Mouse (Mus musculus) G1E (cell line): ENCODE measurements around the gene Stxbp3. TPM values are rescaled to one million over a fixed set of nuclear protein-coding genes. Genes with fewer than 3 reads are reported as not detected.

Experiments
- ATAC-seq: 2 replicates; pipeline ENCODE4 v1.8.0; 2016; ENCODE audit warnings: mild to moderate bottlenecking; ENCODE audit not compliant: insufficient number of reproducible peaks, poor library complexity, low FRiP score, severe bottlenecking; ENCODE audit errors: extremely low read depth
- DNase-seq: peaks from one replicate; pipeline ENCODE4 v3.0.0; 2012; ENCODE audit warnings: low spot score
- H3K27me3 ChIP-seq: 2 replicates; pipeline ENCODE4 v1.6.1; 2012; ENCODE audit warnings: mild to moderate bottlenecking, low read length, inconsistent platforms; ENCODE audit not compliant: insufficient read depth
- H3K36me3 ChIP-seq: replicated peaks from 2 replicates; pipeline ENCODE3; 2012; ENCODE audit warnings: mild to moderate bottlenecking, inconsistent platforms
- H3K4me1 ChIP-seq: 2 replicates; pipeline ENCODE4 v1.6.1; 2012; ENCODE audit warnings: low read depth, low read length, inconsistent platforms, mixed read lengths; ENCODE audit not compliant: insufficient read depth
- H3K4me3 ChIP-seq: 2 replicates; pipeline ENCODE4 v1.5.1; 2012; ENCODE audit warnings: low read depth, mild to moderate bottlenecking, inconsistent platforms, low read length, moderate library complexity, mixed read lengths
- H3K9me3 ChIP-seq: replicated peaks from 2 replicates; pipeline ENCODE4 v1.6.1; 2012; ENCODE audit warnings: inconsistent platforms
- CTCF ChIP-seq: IDR thresholded peaks from 2 replicates; pipeline ENCODE4 v1.5.1; 2012; ENCODE audit warnings: low read depth, low read length, inconsistent platforms, mixed read lengths
- GATA1 ChIP-seq: IDR thresholded peaks from 2 replicates; pipeline ENCODE4 v1.6.1; 2012; ENCODE audit warnings: borderline replicate concordance, low read length, inconsistent platforms, mixed read lengths
- GATA2 ChIP-seq: IDR thresholded peaks from 2 replicates; pipeline ENCODE4 v1.6.1; 2012; ENCODE audit warnings: low read depth, low read length, inconsistent platforms, borderline replicate concordance
- POLR2AphosphoS5 ChIP-seq: IDR thresholded peaks from 2 replicates; pipeline ENCODE4 v1.6.1; 2012; ENCODE audit warnings: low read depth, low read length, inconsistent platforms; ENCODE audit not compliant: insufficient replicate concordance
- TAL1 ChIP-seq: conservative IDR thresholded peaks from 2 replicates; pipeline ENCODE4 v1.6.1; 2012; ENCODE audit warnings: low read depth, low read length, inconsistent platforms, mixed read lengths
- polyA plus RNA-seq: library from polyadenylated mRNA; stranded (reverse); fragments of >175 nt; gene quantifications from 2 replicates; pipeline ENCODE4 v1.2.3, GENCODE M21; 2012
- total RNA-seq, 2 experiments: library from RNA; stranded (forward) in 1 of 2; stranded (reverse) in 1 of 2; fragments of 200-1000 nt in 1 of 2; fragments of >200 nt in 1 of 2; fragmentation: Nextera tagmentation in 1 of 2; gene quantifications; 2 replicates each; pipeline ENCODE4 v1.2.3; 2014 to 2017

Stxbp3 gene
- total and polyA plus RNA-seq, 3 experiments: 9.4 to 35.6 (median 27.9) TPM

DNA sequence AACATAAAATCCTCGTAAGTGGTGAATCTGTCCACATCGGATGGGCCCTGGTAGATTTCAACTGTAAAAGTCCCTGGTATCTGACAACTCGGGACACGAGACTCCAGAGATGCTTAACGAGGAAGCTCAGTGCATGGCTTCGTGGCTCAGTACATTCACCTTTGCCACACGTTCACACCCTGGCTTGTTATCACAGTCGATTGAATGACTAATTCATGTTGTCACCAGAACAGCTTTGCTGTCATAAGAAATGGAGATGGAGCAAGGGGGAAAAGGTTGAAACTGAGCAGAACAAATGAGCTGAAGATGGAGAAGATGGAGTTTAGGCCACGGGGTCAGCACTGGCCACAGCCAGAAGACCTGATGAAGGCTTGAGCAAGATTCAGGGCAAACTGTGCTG, 82.8 kb downstream of the Stxbp3 start:
- no peaks in the 10 kb centered on the region; the same call in 1 of the 2 replicates for H3K4me1 ChIP-seq
- H3K9me3 ChIP-seq: no peaks in the 10 kb centered on the region
- TF ChIP-seq GATA1 (no peak), GATA2 (no peak), CTCF (no peak), TAL1 (no peak), POLR2AphosphoS5 (no peak)
- no peak for DNase-seq
- H3K4me3 ChIP-seq: no peak overlapping the region
- no peaks in the 10 kb centered on the region for H3K36me3 ChIP-seq
- peaks cover 20% of the 10 kb centered on the region for H3K27me3 ChIP-seq
- no peak for ATAC-seq

DNA sequence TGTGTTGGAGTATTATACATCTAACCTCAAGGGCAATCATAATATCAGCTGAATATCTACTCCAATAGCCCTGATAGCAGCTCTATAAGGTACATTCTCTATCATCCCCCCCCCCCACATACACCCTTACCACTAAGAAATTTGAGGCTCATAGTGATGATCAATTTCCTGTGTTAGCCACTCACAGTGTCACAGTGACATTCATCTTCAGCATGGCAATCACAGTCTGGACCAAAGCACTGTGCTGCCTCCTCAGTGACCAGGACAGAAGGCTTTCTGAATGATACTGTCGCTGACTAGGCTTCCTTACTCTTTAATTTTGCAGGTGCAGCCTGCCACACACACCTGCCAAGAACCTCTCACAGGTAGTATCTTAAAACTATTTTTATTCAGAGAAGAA, 84.2 kb downstream of the Stxbp3 start:
- no peaks in the 10 kb centered on the region for H3K36me3 ChIP-seq

DNA sequence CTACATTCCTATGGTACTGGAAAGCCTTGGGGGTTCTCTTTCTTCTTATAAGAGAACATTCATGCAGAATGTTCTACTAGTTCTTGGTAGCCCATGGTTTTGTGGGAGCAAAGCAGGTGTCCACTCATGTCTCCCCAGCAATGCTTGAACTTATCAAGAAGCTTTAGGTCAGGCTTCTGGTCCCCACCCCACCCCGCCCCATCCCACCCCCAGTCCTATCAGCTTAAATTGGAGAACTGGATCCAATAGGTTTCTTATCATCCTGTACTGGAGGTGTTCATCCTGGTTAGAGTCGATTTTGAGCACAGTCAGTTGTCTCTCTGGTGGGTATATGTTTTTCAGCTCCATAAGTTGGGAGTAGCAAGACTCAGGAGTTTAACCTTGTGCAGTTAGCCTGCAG, 84.8 kb downstream of the Stxbp3 start:
- Histone ChIP-seq H3K27me3 (peaks cover 13% of the 10 kb centered on the region), H3K4me3 (no peak overlapping the region), H3K9me3 (no peaks in the 10 kb centered on the region), H3K36me3 (no peaks in the 10 kb centered on the region), H3K4me1 (peaks cover 5% of the 10 kb centered on the region; the same call in 1 of the 2 replicates)
- TF ChIP-seq POLR2AphosphoS5 (no peak), GATA2 (no peak), GATA1 (no peak), TAL1 (no peak), CTCF (no peak)
- DNase-seq: no peak
- no peak for ATAC-seq

More for the DNA sequence above, 84.2 kb downstream of the Stxbp3 start:
- DNase-seq (no peak), ATAC-seq (no peak)
- Histone ChIP-seq H3K4me3 (no peak overlapping the region), H3K27me3 (peaks cover 13% of the 10 kb centered on the region), H3K4me1 (peaks cover 5% of the 10 kb centered on the region; the same call in 1 of the 2 replicates), H3K9me3 (no peaks in the 10 kb centered on the region)
- TF ChIP-seq GATA1 (no peak), POLR2AphosphoS5 (no peak), GATA2 (no peak), TAL1 (no peak), CTCF (no peak)

DNA sequence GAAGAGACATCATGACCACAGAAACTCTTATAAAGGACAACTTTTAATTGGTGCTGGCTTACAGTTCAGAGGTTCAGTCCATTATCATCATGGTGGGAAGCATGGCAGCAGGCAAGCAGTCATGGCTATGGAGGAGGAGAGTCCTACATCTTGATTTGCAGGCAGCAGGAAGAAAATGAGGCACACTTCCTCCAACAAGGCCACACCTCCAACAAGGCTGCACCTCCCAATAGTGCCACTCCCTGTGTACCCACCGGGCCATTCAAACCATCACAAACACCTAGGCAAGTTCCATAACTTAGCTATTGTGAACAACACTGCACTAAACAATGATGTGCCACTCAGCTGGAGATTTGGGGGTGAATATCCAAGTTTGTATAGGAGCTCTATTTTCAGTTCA, 85.8 kb downstream of the Stxbp3 start:
- ATAC-seq (no peak), DNase-seq (no peak)
- Histone ChIP-seq H3K4me3 (no peak overlapping the region), H3K4me1 (peaks cover 8% of the 10 kb centered on the region; the same call in 1 of the 2 replicates), H3K27me3 (peaks cover 13% of the 10 kb centered on the region), H3K9me3 (no peaks in the 10 kb centered on the region), H3K36me3 (no peaks in the 10 kb centered on the region)
- TF ChIP-seq CTCF (no peak), GATA1 (no peak), GATA2 (no peak), POLR2AphosphoS5 (no peak), TAL1 (no peak)

DNA sequence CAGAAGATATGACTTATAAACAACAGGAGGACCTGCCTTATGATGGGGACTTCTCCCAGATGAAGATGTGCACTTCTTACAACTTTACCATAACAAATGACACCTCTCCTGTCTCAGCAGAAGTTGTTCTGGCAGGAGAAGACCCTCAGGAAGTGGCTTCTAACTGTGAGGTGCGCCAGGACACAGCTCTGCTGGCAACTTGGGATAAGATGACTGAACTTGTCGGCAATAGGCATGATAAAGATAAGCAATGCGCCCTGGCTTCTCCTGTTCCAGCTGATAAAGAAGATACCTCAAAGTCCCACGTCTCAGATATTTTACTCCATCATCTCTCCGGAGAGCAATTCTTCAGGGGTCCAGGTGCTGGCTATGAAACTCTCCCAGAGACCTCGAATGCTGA, 88.6 kb downstream of the Stxbp3 start:
- H3K4me3 ChIP-seq: no peak overlapping the region

DNA sequence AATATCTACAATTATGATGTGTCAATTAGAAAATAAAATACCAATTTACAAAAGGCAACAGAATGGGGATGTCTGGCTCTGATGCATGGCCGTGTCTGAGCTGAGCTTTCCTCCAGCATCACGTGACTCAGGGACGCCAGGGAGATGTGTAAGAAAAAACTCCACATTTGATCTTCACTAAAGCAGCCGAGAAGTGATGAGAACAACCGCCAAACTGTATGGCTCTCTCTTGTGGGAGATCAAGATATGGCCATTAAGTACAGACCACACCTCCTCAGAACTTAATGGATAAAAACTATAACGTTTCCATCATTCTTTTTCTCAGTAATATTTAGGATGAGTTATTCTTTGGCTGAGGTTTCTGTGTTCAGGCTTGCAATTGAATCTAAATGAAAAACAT, 89.3 kb downstream of the Stxbp3 start:
- no peaks in the 10 kb centered on the region for H3K9me3 ChIP-seq
- no peak overlapping the region for H3K4me3 ChIP-seq
- DNase-seq (no peak), ATAC-seq (no peak; the same call in 1 of the 2 replicates)
- peaks cover 6% of the 10 kb centered on the region for H3K27me3 ChIP-seq
- no peaks in the 10 kb centered on the region for H3K36me3 ChIP-seq
- peaks cover 8% of the 10 kb centered on the region; the same call in 1 of the 2 replicates for H3K4me1 ChIP-seq
- TF ChIP-seq CTCF (no peak), POLR2AphosphoS5 (no peak), TAL1 (no peak), GATA1 (no peak), GATA2 (no peak)

More for the DNA sequence above, 88.6 kb downstream of the Stxbp3 start:
- no peaks in the 10 kb centered on the region for H3K9me3 ChIP-seq
- TF ChIP-seq POLR2AphosphoS5 (no peak), CTCF (no peak), GATA1 (no peak), TAL1 (no peak), GATA2 (no peak)
- DNase-seq (no peak), ATAC-seq (no peak)
- H3K27me3 ChIP-seq: peaks cover 4% of the 10 kb centered on the region
- H3K36me3 ChIP-seq: no peaks in the 10 kb centered on the region
- peaks cover 8% of the 10 kb centered on the region; the same call in 1 of the 2 replicates for H3K4me1 ChIP-seq

DNA sequence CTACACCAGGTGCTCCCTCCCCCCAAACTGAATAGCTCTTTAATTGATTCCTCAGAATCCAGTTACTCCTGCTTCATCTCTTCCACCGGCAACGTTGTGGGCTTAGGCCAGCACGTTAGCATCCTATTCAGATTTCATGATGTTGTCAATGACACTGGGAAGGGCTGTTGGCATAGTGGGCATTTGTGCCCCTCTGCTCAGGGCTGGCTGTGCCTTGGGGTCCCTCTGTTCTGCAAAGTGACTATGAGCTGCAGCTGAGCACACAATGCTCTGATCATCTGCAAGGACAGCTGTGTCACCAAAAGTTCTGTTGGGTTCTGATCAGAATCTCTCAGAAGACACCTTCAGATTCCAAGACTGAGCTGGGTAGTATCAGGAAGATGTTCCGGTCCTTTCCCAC, 96.3 kb downstream of the Stxbp3 start:
- TF ChIP-seq GATA2: no peak
- no peak for TF ChIP-seq POLR2AphosphoS5
- TF ChIP-seq CTCF: no peak
- no peak for TF ChIP-seq GATA1
- TF ChIP-seq TAL1: no peak
- DNase-seq (no peak), ATAC-seq (no peak)
- no peak overlapping the region for H3K4me3 ChIP-seq
- no peaks in the 10 kb centered on the region for H3K36me3 ChIP-seq
- H3K9me3 ChIP-seq: no peaks in the 10 kb centered on the region
- H3K4me1 ChIP-seq: no peaks in the 10 kb centered on the region; the same call in 1 of the 2 replicates
- peaks cover 3% of the 10 kb centered on the region for H3K27me3 ChIP-seq

Other genes with a start within 250 kb of the Stxbp3 start
- 4.4 and 7.6 TPM in 2 replicates for gene Wdr47, start 249.2 kb downstream of the Stxbp3 start, total RNA-seq (2014; fragmentation: Nextera tagmentation)
- gene Wdr47, start 249.2 kb downstream of the Stxbp3 start, total RNA-seq (2017): 10.3 and 11.2 TPM in 2 replicates
- gene Wdr47, start 249.2 kb downstream of the Stxbp3 start, polyA plus RNA-seq: 1.2 and 1.6 TPM in 2 replicates
- 41.6 and 42.9 TPM in 2 replicates for gene Clcc1, start 186.6 kb downstream of the Stxbp3 start, total RNA-seq (2014; fragmentation: Nextera tagmentation)
- 82.2 and 87.6 TPM in 2 replicates for gene Clcc1, start 186.6 kb downstream of the Stxbp3 start, total RNA-seq (2017)
- gene Clcc1, start 186.6 kb downstream of the Stxbp3 start, polyA plus RNA-seq: 10.5 and 14.0 TPM in 2 replicates
- gene Gpsm2, start 118.2 kb downstream of the Stxbp3 start, total RNA-seq (2014; fragmentation: Nextera tagmentation): 38.2 and 47.9 TPM in 2 replicates
- 27.5 and 32.5 TPM in 2 replicates for gene Gpsm2, start 118.2 kb downstream of the Stxbp3 start, total RNA-seq (2017)
- 5.3 and 12.1 TPM in 2 replicates for gene Gpsm2, start 118.2 kb downstream of the Stxbp3 start, polyA plus RNA-seq
- gene Aknad1, start 100.9 kb downstream of the Stxbp3 start, total RNA-seq (2014; fragmentation: Nextera tagmentation): not detected in 2 replicates
- gene Aknad1, start 100.9 kb downstream of the Stxbp3 start, total RNA-seq (2017): 0.11 TPM in 1 of 2 replicates, not detected in the other
- not detected in 2 replicates for gene Aknad1, start 100.9 kb downstream of the Stxbp3 start, polyA plus RNA-seq
- not detected in 2 replicates for gene Fndc7, start 49.5 kb upstream of the Stxbp3 start, total RNA-seq (2014; fragmentation: Nextera tagmentation)
- gene Fndc7, start 49.5 kb upstream of the Stxbp3 start, total RNA-seq (2017): 0.16 and 0.17 TPM in 2 replicates
- not detected in 2 replicates for gene Fndc7, start 49.5 kb upstream of the Stxbp3 start, polyA plus RNA-seq
- 216 and 235 TPM in 2 replicates for gene Prpf38b, start 71.2 kb upstream of the Stxbp3 start, total RNA-seq (2014; fragmentation: Nextera tagmentation)
- 151 and 226 TPM in 2 replicates for gene Prpf38b, start 71.2 kb upstream of the Stxbp3 start, total RNA-seq (2017)
- gene Prpf38b, start 71.2 kb upstream of the Stxbp3 start, polyA plus RNA-seq: 117 and 122 TPM in 2 replicates
- not detected in 2 replicates for gene Henmt1, start 99.3 kb upstream of the Stxbp3 start, total RNA-seq (2014; fragmentation: Nextera tagmentation)
- gene Henmt1, start 99.3 kb upstream of the Stxbp3 start, total RNA-seq (2017): 0.06 and 0.22 TPM in 2 replicates
- gene Henmt1, start 99.3 kb upstream of the Stxbp3 start, polyA plus RNA-seq: not detected in 2 replicates
- not detected in 2 replicates for gene Gm9857, start 99.9 kb upstream of the Stxbp3 start, total RNA-seq (2014; fragmentation: Nextera tagmentation)
- gene Gm9857, start 99.9 kb upstream of the Stxbp3 start, total RNA-seq (2017): not detected in 2 replicates
- not detected in 2 replicates for gene Gm9857, start 99.9 kb upstream of the Stxbp3 start, polyA plus RNA-seq
- 0.15 TPM in 1 of 2 replicates, not detected in the other for gene Fam102b, start 187.1 kb upstream of the Stxbp3 start, total RNA-seq (2014; fragmentation: Nextera tagmentation)
- 0.06 and 0.11 TPM in 2 replicates for gene Fam102b, start 187.1 kb upstream of the Stxbp3 start, total RNA-seq (2017)
- gene Fam102b, start 187.1 kb upstream of the Stxbp3 start, polyA plus RNA-seq: 0.01 TPM in 1 of 2 replicates, not detected in the other
- gene Slc25a54, start 239.9 kb upstream of the Stxbp3 start, total RNA-seq (2014; fragmentation: Nextera tagmentation): not detected in 2 replicates
- not detected in 2 replicates for gene Slc25a54, start 239.9 kb upstream of the Stxbp3 start, total RNA-seq (2017)
- gene Slc25a54, start 239.9 kb upstream of the Stxbp3 start, polyA plus RNA-seq: not detected in 2 replicates